Mouse (Mus musculus) lung, postnatal 0 days (tissue): ENCODE measurements around the gene Olfr845. TPM values are rescaled to one million over a fixed set of nuclear protein-coding genes. Genes with fewer than 3 reads are reported as not detected.

Experiments
- ATAC-seq: fragments of 200-750 bp; cut with Nextera tagmentation; 2 replicates; pipeline ENCODE4 v1.8.0; 2017; ENCODE audit warnings: moderate library complexity
- DNase-seq: peaks from one replicate; pipeline ENCODE4 v3.0.0-alpha.2; 2016; ENCODE audit warnings: low spot score
- H3K27ac ChIP-seq: fragments of 300-500 bp; sonication (generic); 2 replicates; pipeline ENCODE4 v1.5.1; 2014; ENCODE audit warnings: antibody characterized with exemption, mild to moderate bottlenecking, low read length, mixed read lengths
- H3K27me3 ChIP-seq: fragments of 300-500 bp; sonication (generic); replicated peaks from 2 replicates; pipeline ENCODE4 v1.6.1; 2014; ENCODE audit warnings: low read length, mixed read lengths; ENCODE audit not compliant: insufficient read depth
- H3K36me3 ChIP-seq: fragments of 300-500 bp; sonication (generic); 2 replicates; pipeline ENCODE4 v1.6.1; 2014; ENCODE audit warnings: low read length, mixed read lengths; ENCODE audit not compliant: insufficient read depth
- H3K4me1 ChIP-seq: fragments of 300-500 bp; sonication (generic); 2 replicates; pipeline ENCODE4 v1.6.1; 2014; ENCODE audit warnings: antibody characterized with exemption, low read depth, low read length, mixed read lengths; ENCODE audit not compliant: insufficient read depth
- H3K4me2 ChIP-seq: fragments of 300-500 bp; sonication (generic); replicated peaks from 2 replicates; pipeline ENCODE4 v1.6.1; 2014; ENCODE audit warnings: low read depth, mild to moderate bottlenecking, low read length, moderate library complexity, mixed read lengths
- H3K4me3 ChIP-seq: fragments of 300-500 bp; sonication (generic); 2 replicates; pipeline ENCODE4 v1.5.1; 2014; ENCODE audit warnings: low read depth, low read length
- H3K9ac ChIP-seq: fragments of 300-500 bp; sonication (generic); replicated peaks from 2 replicates; pipeline ENCODE4 v1.6.1; 2014; ENCODE audit warnings: low read depth, mild to moderate bottlenecking
- H3K9me3 ChIP-seq: fragments of 300-500 bp; sonication (generic); 2 replicates; pipeline ENCODE4 v1.6.1; 2016; ENCODE audit warnings: low read length, mixed read lengths
- CTCF ChIP-seq: IDR thresholded peaks from 2 replicates; pipeline ENCODE4 v1.5.1; 2016; ENCODE audit warnings: antibody characterized with exemption, mild to moderate bottlenecking
- EP300 ChIP-seq: IDR thresholded peaks from 2 replicates; pipeline ENCODE4 v1.6.1; 2016; ENCODE audit warnings: antibody characterized with exemption, mild to moderate bottlenecking, control low read depth
- WGBS: fragments of 180-500 bp; shearing (Covaris S2); extraction: QIAGEN DNeasy Blood & Tissue Kit; methylation state at CpG from one replicate; pipeline ENCODE4 v1.1.7; 2014; 5-methylcytosine and 5-hydroxymethylcytosine counted together
- polyA plus RNA-seq: library from polyadenylated mRNA; unstranded; fragments of >200 nt; fragmentation: Nextera tagmentation; extraction: Ambion mirVana; gene quantifications from 2 replicates; pipeline ENCODE4 v1.2.1, GENCODE M21; 2015

Gene Olfr845
- polyA plus RNA-seq = not detected in 2 replicates

DNA sequence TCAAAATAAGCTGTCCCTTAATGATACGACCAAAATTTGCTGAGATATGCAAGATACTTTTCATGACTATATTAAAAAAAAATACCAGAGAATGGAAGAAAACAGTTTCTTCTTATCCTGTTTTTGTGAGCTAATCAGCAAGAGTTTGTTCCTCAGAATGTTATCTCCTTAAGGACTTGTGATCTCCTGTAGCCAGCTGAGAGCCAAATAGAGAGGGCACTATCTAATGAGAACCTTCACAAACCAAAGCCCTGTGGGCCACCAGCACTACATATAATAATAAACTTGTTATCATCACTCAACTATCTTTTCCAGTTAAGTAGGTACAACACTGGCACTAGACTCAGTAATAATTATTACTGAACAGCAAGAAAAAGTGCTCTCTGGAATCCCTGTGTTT is at the start of gene Olfr845:
Gene Olfr845 (plus strand): TSS at position 301 of the 400 bp plus-strand sequence.
- Histone ChIP-seq H3K27ac (no peak within 1 kb of the TSS), H3K4me2 (no peak within 1 kb of the TSS), H3K9ac (no peak within 1 kb of the TSS), H3K4me3 (no peak within 1 kb of the TSS), H3K9me3 (no peaks in the 10 kb centered on the region), H3K36me3 (no peaks in the 10 kb centered on the region), H3K27me3 (no peaks in the 10 kb centered on the region), H3K4me1 (no peaks in the 10 kb centered on the region)
- ATAC-seq (no peak), DNase-seq (no peak)
- 52% methylated on average over 1 of the region's 1 CpGs for WGBS
- TF ChIP-seq EP300 = no peak
- no peak for TF ChIP-seq CTCF

- no peaks in the 10 kb centered on the region for H3K9me3 ChIP-seq
- TF ChIP-seq CTCF = no peak
- no peak for TF ChIP-seq EP300
- H3K27me3 ChIP-seq = no peaks in the 10 kb centered on the region
- no peak within 1 kb of the TSS for H3K27ac ChIP-seq
- no peak within 1 kb of the TSS for H3K4me3 ChIP-seq
- H3K36me3 ChIP-seq = no peaks in the 10 kb centered on the region
- no peak for ATAC-seq
- DNase-seq = no peak
- H3K4me2 ChIP-seq = no peak within 1 kb of the TSS
- H3K9ac ChIP-seq = no peak within 1 kb of the TSS
- H3K4me1 ChIP-seq = no peaks in the 10 kb centered on the region
These were observed 20.2 kb upstream of the Olfr845 start, which contains the start of gene Olfr844 for GRCm38 (mm10) chr9:19316047-19316446. Gene Olfr844, plus strand, starts transcription at chr9:19316347.

DNA sequence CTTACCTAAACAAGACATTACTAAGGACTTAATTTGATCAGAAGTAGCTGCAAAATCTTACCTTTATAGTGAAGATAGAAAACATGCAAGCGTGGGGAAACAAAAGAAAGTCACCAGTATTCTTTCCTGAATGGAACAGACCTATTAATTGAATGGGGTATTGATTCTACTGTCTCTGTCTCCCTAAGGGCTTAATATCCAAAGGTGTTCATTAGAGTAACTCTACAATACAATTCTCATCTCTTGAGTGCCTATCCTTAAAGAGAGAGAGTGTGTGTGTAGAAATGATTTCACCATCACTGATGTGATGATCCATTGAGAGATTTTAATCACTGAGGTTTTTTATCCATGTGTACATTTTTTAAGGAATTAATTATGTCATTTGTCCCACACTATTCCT is 27.6 kb downstream of the Olfr845 start, which contains the start of gene Olfr846:
Gene Olfr846 (minus strand): TSS at position 101 of the 400 bp plus-strand sequence.
- ATAC-seq (no peak), DNase-seq (no peak)
- no peak within 1 kb of the TSS for H3K4me2 ChIP-seq
- H3K9ac ChIP-seq = no peak within 1 kb of the TSS
- no peak for TF ChIP-seq EP300
- TF ChIP-seq CTCF = no peak
- 23% methylated on average over 1 of the region's 1 CpGs for WGBS
- no peaks in the 10 kb centered on the region for H3K36me3 ChIP-seq
- H3K4me3 ChIP-seq = no peak within 1 kb of the TSS
- no peaks in the 10 kb centered on the region for H3K4me1 ChIP-seq
- H3K27me3 ChIP-seq = no peaks in the 10 kb centered on the region
- no peak within 1 kb of the TSS for H3K27ac ChIP-seq
- no peaks in the 10 kb centered on the region for H3K9me3 ChIP-seq

DNA sequence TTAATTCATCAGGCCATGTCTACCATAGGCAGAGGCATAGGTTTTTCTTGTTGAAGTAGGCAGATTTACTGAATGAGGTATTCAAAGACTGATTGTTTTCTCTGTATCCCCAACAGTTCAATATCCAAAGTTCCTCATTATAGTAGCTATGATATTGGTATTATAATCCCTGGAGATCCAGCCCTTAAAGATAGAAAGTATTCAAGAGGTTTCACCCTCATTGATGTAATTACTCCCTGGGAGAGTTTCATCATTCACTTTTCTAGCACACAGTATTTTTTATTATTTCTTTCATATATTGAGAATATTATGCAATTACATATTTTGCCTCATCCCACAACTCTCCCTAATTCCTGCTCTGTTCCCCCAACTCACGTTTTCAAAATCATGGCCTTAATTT is 42.3 kb downstream of the Olfr845 start, which contains the start of gene Olfr847:
Gene Olfr847 (minus strand): TSS at position 101 of the 400 bp plus-strand sequence.
- DNase-seq = no peak
- TF ChIP-seq CTCF (no peak), EP300 (no peak)
- WGBS = 56% methylated on average over 1 of the region's 1 CpGs
- no peaks in the 10 kb centered on the region for H3K36me3 ChIP-seq
- no peak for ATAC-seq
- H3K9ac ChIP-seq = no peak within 1 kb of the TSS
- H3K4me1 ChIP-seq = no peaks in the 10 kb centered on the region
- H3K4me2 ChIP-seq = no peak within 1 kb of the TSS
- H3K27ac ChIP-seq = no peak within 1 kb of the TSS
- no peaks in the 10 kb centered on the region for H3K27me3 ChIP-seq
- H3K9me3 ChIP-seq = no peaks in the 10 kb centered on the region
- no peak within 1 kb of the TSS for H3K4me3 ChIP-seq

Other genes with a start within 250 kb of the Olfr845 start
- not detected in 2 replicates for gene Olfr836, start 216.1 kb upstream of the Olfr845 start, polyA plus RNA-seq
- gene Olfr837, start 200.1 kb upstream of the Olfr845 start, polyA plus RNA-seq = not detected in 2 replicates
- gene Olfr839-ps1, start 159.1 kb upstream of the Olfr845 start, polyA plus RNA-seq = not detected in 2 replicates
- not detected in 2 replicates for gene Olfr843, start 84.5 kb upstream of the Olfr845 start, polyA plus RNA-seq
- gene Olfr844, start 20.1 kb upstream of the Olfr845 start, polyA plus RNA-seq = not detected in 2 replicates
- gene Olfr846, start 27.5 kb downstream of the Olfr845 start, polyA plus RNA-seq = not detected in 2 replicates
- gene Olfr847, start 42.2 kb downstream of the Olfr845 start, polyA plus RNA-seq = not detected in 2 replicates
- not detected in 2 replicates for gene Olfr849, start 103.8 kb downstream of the Olfr845 start, polyA plus RNA-seq
- gene Olfr850, start 141.8 kb downstream of the Olfr845 start, polyA plus RNA-seq = not detected in 2 replicates
- gene Olfr851, start 156.8 kb downstream of the Olfr845 start, polyA plus RNA-seq = not detected in 2 replicates
- gene Olfr853, start 204.6 kb downstream of the Olfr845 start, polyA plus RNA-seq = not detected in 2 replicates
- not detected in 2 replicates for gene Olfr854, start 230.9 kb downstream of the Olfr845 start, polyA plus RNA-seq
- gene Olfr855, start 246.2 kb downstream of the Olfr845 start, polyA plus RNA-seq = not detected in 2 replicates